Mouse (Mus musculus): ENCODE data around the gene Dirc2. TPM values are rescaled to one million over a fixed set of nuclear protein-coding genes. Genes with fewer than 3 reads are reported as not detected.

Dirc2 gene
- 37.1 and 43.6 TPM in 2 replicates for polyA plus RNA-seq (2015; fragmentation: Nextera tagmentation; extraction: Ambion mirVana)

GRCm38 (mm10) chr16:35768785-35769642 lies at the start of gene Dirc2:
TSS of gene Dirc2 (minus strand) at chr16:35769356.

DNA sequence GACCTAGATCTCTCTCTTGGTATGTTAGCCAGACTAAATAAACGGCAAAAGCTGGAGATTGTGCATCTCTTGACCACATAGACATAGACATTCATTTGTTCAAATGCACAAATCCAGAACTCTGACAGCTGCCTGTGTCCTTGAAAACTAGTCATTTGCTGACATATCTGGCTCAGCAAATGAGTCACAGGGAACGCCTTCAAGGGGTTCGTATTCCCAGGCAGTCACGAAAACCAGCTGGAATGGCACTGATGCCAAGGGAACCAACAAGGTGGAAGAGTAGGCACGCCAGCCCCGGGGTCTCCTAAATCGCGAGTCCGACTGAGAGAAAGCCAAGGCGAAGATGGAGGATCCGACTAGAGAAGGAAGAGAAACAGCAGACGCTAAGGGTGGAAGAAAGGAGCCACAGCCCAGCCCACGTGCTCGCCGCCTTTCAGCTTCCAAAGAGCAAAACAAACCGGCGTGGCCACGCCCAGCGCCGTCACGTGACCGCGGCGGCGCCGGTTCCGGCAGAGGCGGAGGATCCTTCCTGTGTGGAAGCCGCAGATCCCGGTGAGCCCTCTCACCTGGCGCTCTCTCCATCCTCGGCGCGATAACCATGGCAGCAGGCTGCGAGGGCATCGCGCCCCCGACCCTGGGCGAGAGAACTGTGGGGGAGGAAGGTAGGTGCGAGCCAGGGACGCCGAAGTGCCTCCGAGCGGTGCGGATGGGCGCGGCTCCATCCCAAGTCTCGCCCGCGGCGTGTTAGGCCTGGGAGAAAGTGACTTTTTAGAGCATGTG lies 912 bp upstream of the Dirc2 start, which contains the start of gene Hspbap1:
Gene Hspbap1, plus strand, starts transcription at position 498 of the 780 bp plus-strand sequence.

Other genes starting within 250 kb of the Dirc2 start
- gene Sema5b, start 228.2 kb downstream of the Dirc2 start, polyA plus RNA-seq (2015; fragmentation: Nextera tagmentation; extraction: Ambion mirVana), result 8.7 and 11.8 TPM in 2 replicates
- 7.7 and 8.3 TPM in 2 replicates for gene Hspbap1, start 1.0 kb upstream of the Dirc2 start, polyA plus RNA-seq (2015; fragmentation: Nextera tagmentation; extraction: Ambion mirVana)
- 0.62 and 1.3 TPM in 2 replicates for gene Parp14, start 102.2 kb upstream of the Dirc2 start, polyA plus RNA-seq (2015; fragmentation: Nextera tagmentation; extraction: Ambion mirVana)
- gene Parp9, start 169.1 kb upstream of the Dirc2 start, polyA plus RNA-seq (2015; fragmentation: Nextera tagmentation; extraction: Ambion mirVana), result 3.1 and 3.5 TPM in 2 replicates
- gene Dtx3l, start 169.8 kb upstream of the Dirc2 start, polyA plus RNA-seq (2015; fragmentation: Nextera tagmentation; extraction: Ambion mirVana), result 1.5 and 1.6 TPM in 2 replicates
- gene Kpna1, start 209.4 kb upstream of the Dirc2 start, polyA plus RNA-seq (2015; fragmentation: Nextera tagmentation; extraction: Ambion mirVana), result 39.8 and 40.0 TPM in 2 replicates